Mouse (Mus musculus) forebrain, embryonic 11.5 days (tissue): Measurements from ENCODE around the gene Ncoa6. TPM values are rescaled to one million over a fixed set of nuclear protein-coding genes. Genes with fewer than 3 reads are reported as not detected.

ENCODE experiments used
- ATAC-seq: fragments of 200-750 bp; cut with Nextera tagmentation; replicated peaks from 2 replicates; pipeline ENCODE4 v1.8.0; 2017; ENCODE audit warnings: moderate TSS enrichment; ENCODE audit not compliant: low FRiP score
- DNase-seq: peaks from one replicate; pipeline ENCODE4 v3.0.0-alpha.2; 2017; ENCODE audit warnings: low spot score
- H3K27ac ChIP-seq: fragments of 300-500 bp; sonication (generic); 2 replicates; pipeline ENCODE4 v1.5.1; 2014; ENCODE audit warnings: low read depth, low read length
- H3K27me3 ChIP-seq: fragments of 300-500 bp; sonication (generic); 2 replicates; pipeline ENCODE4 v1.6.1; 2014; ENCODE audit warnings: mild to moderate bottlenecking, low read length, mixed read lengths; ENCODE audit not compliant: control insufficient read depth, insufficient read depth
- H3K36me3 ChIP-seq: fragments of 300-500 bp; sonication (generic); 2 replicates; pipeline ENCODE4 v1.6.1; 2014; ENCODE audit warnings: mild to moderate bottlenecking, low read length, moderate library complexity, mixed read lengths; ENCODE audit not compliant: control insufficient read depth, insufficient read depth
- H3K4me1 ChIP-seq: fragments of 300-500 bp; sonication (generic); replicated peaks from 2 replicates; pipeline ENCODE4 v1.6.1; 2014; ENCODE audit warnings: low read length, mixed read lengths; ENCODE audit not compliant: control insufficient read depth, insufficient read depth
- H3K4me2 ChIP-seq: fragments of 300-500 bp; sonication (generic); 2 replicates; pipeline ENCODE4 v1.6.1; 2014; ENCODE audit warnings: low read depth, mild to moderate bottlenecking, low read length, moderate library complexity, mixed read lengths; ENCODE audit not compliant: severe bottlenecking
- H3K4me3 ChIP-seq: fragments of 300-500 bp; sonication (generic); 2 replicates; pipeline ENCODE4 v1.5.1; 2014; ENCODE audit warnings: low read depth, low read length
- H3K9ac ChIP-seq: fragments of 300-500 bp; sonication (generic); 2 replicates; pipeline ENCODE4 v1.6.1; 2014; ENCODE audit warnings: low read length
- H3K9me3 ChIP-seq: fragments of 300-500 bp; sonication (generic); 2 replicates; pipeline ENCODE4 v1.6.1; 2016; ENCODE audit warnings: low read length, mixed read lengths; ENCODE audit not compliant: control insufficient read depth
- WGBS: fragments of 180-500 bp; shearing (Covaris S2); extraction: QIAGEN DNeasy Blood & Tissue Kit; methylation state at CpG from one replicate; pipeline ENCODE4 v1.1.7; 2014; 5-methylcytosine and 5-hydroxymethylcytosine counted together
- polyA plus RNA-seq: library from polyadenylated mRNA; unstranded; fragments of >200 nt; fragmentation: Nextera tagmentation; extraction: Ambion mirVana; gene quantifications from 2 replicates; pipeline ENCODE4 v1.2.1, GENCODE M21; 2014

Ncoa6 gene
- polyA plus RNA-seq, 1 experiment from 2014 or later: 34.3 TPM

DNA sequence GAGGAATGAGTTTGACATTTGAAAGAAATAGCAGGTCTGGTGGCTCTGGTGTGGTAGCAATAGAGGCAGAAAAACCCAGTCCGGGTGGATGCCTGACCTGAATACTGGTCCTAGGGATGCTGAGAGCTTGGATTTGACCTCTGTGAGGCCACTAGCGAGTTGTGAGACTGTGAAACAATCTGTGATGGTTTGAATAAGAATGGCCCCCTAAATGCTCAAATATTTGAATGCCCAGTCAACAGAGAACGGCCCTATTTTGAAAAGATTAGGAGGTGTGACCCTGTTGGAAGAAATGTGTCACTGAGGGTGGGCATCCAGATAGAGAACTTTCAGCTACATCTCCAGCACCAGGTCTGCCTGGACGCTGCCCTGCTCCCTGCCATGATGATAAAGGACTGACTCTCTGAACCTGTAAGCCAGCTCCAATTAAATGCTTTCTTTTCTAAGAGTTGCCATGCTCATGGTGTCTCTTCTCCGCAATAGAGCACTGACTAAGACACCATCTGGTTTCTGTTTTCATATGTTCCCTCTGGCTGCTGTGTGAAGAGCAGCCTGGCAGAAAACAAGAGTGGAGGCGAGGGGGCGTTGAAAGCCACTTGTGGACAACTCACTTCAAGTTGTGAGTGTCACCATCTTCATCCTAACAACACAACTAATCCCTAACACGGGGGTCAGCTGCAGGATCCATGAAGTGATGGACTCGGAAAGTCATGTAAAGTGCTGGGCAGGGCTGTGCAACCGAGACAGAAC, 34.2 kb upstream of the Ncoa6 start:
- Histone ChIP-seq H3K4me3 (no peak overlapping the region), H3K4me1 (no peaks in the 10 kb centered on the region), H3K4me2 (no peak overlapping the region), H3K36me3 (no peaks in the 10 kb centered on the region), H3K9me3 (no peaks in the 10 kb centered on the region), H3K27me3 (no peaks in the 10 kb centered on the region), H3K27ac (no peak overlapping the region), H3K9ac (no peak overlapping the region)
- ATAC-seq: no peak
- DNase-seq: no peak
- 74% methylated on average over 10 of the region's 10 CpGs for WGBS

DNA sequence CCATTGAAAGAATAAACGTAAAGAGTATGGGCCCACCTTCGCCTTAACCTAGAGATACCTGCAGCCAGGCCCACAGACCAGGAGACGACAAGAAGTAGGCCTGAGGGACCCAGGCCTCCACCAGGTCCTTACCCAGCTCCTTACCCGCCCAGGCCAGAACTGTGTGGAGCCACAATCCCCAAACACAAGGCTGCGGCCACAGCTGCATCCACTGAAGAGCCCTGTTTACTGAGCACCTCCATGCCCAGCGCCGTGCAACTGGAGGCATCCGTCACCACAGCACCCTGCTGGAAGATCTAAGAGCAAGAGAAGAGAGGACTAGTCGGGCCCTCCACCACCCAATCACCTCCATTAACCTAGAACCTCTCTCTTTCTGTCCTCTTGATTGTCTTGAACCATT, 32.1 kb upstream of the Ncoa6 start:
- Histone ChIP-seq H3K9ac (no peak overlapping the region), H3K27me3 (no peaks in the 10 kb centered on the region), H3K27ac (no peak overlapping the region), H3K9me3 (no peaks in the 10 kb centered on the region), H3K36me3 (no peaks in the 10 kb centered on the region), H3K4me2 (no peak overlapping the region), H3K4me3 (no peak overlapping the region), H3K4me1 (no peaks in the 10 kb centered on the region)
- DNase-seq: no peak
- ATAC-seq: no peak
- WGBS: 95% methylated on average over 9 of the region's 9 CpGs

DNA sequence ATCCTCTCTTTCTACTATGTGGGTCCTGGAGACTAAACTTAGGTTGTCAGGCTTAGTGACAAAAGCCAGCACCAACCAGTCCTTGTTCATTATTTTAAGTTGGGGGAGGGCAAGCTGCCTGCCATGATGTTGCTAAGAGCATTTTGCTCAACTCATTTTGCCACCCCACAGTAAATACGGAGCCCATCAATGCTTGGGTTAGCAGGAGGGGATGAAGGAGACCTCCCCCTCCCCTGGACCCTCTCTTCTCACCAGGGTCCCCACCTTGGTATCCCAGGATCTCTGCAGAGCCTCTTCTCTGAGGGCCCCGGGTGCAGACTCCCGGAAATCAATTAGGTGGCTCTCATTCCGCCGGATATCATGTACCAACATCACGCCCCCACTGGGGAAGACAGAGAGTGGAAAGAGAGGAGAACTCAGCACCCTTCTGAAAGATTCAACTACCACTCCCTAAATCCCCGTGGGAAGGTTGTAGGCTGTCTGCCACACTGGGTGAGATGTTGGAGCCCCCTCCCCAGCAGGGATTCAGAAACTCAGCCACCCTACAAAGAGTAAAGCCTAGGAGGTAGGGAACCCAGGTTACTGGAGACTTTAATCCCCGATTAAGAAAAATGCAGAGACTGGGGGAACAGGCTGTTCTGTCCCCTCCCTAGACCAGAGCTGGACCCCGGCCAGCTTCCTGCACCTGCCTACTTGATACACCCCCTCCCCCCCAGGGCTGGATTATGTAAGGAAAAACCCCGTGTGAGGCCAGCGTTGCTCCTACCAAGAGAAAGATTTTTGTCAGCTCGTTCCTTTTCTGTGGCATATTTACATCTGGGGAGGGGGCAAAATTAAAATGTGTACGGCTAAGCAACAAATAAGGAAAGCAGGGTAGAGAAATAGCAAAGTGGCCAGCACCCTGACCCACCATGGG, 31.0 kb upstream of the Ncoa6 start:
- Histone ChIP-seq H3K27me3 (no peaks in the 10 kb centered on the region), H3K9me3 (no peaks in the 10 kb centered on the region), H3K27ac (no peak overlapping the region), H3K4me2 (no peak overlapping the region), H3K9ac (no peak overlapping the region), H3K4me1 (no peaks in the 10 kb centered on the region), H3K36me3 (no peaks in the 10 kb centered on the region), H3K4me3 (no peak overlapping the region)
- 64% methylated on average over 13 of the region's 13 CpGs for WGBS
- DNase-seq (no peak), ATAC-seq (no peak)

DNA sequence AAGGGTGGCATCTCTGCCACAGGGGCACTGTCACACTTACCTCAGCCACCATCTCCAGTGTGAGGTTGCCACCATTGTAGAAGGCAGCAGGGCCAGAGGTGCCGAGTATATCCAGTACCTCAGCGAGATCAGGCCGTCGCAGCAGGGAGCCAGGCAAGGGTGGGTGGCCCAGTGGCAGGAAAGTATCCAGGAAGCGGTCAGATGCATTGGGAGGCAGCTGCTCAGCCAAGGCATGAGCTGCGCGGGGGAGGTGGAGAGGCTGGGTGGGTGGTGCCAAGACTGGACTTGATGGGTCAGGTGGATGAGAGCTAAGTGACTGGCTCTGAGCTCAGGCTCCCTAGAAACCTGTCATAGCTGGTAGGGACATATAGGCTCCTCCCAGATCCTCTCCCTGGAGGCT, 28.9 kb upstream of the Ncoa6 start:
- H3K27ac ChIP-seq: no peak overlapping the region
- H3K36me3 ChIP-seq: no peaks in the 10 kb centered on the region
- no peak overlapping the region for H3K4me2 ChIP-seq
- WGBS: 88% methylated on average over 7 of the region's 7 CpGs
- no peaks in the 10 kb centered on the region for H3K27me3 ChIP-seq
- no peak for DNase-seq
- H3K4me3 ChIP-seq: no peak overlapping the region
- H3K9me3 ChIP-seq: no peaks in the 10 kb centered on the region
- ATAC-seq: no peak
- H3K9ac ChIP-seq: no peak overlapping the region
- H3K4me1 ChIP-seq: no peaks in the 10 kb centered on the region

DNA sequence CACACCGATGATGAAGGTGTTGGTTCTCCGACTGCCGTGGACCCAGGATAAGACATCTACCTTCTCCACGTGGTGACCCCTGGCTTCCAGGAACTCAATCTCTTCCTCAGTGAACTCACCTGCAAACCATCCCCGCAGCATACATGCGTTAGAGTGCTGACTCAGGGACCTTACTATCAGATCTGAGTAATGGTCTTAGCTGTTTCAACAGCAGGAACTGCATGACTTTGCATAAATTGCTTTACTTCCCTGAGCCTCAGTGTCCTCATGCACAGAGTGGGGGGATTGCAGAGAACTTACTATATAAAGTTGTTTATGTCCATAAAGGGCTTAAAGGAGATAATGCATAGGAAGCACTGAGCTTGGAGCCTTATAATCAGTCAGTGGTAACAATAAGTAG, 17.3 kb upstream of the Ncoa6 start:
- no peaks in the 10 kb centered on the region for H3K36me3 ChIP-seq

DNA sequence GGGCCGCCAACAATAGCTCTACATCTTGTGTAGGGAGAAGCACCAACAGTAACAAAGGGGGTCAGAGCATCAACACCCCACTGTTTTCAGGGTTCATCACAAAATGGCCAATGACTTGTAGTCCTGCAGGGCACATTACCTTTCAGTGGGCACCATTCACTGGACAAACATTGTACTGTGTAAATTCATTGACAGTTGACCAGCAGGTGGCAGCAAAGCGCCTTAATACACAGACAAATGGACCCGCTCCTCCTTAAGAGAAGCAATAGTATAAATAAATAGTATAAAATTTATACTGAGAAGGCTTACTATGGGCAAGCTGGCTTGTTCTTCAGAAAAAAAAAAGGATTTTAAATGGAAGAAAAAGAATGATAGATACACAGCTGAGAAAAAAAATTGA, 8.3 kb upstream of the Ncoa6 start:
- WGBS: 49% methylated on average over 3 of the region's 3 CpGs
- no peak overlapping the region for H3K27ac ChIP-seq
- H3K9me3 ChIP-seq: no peaks in the 10 kb centered on the region; the same call in 1 of the 2 replicates
- no peak for ATAC-seq
- H3K4me1 ChIP-seq: no peaks in the 10 kb centered on the region
- peak; percentile 81 for DNase-seq
- no peaks in the 10 kb centered on the region for H3K27me3 ChIP-seq
- no peak overlapping the region for H3K4me3 ChIP-seq
- H3K36me3 ChIP-seq: no peaks in the 10 kb centered on the region
- H3K4me2 ChIP-seq: no peak overlapping the region
- H3K9ac ChIP-seq: no peak overlapping the region

More for the DNA sequence above, 17.3 kb upstream of the Ncoa6 start:
- no peak overlapping the region for H3K4me2 ChIP-seq
- H3K4me1 ChIP-seq: no peaks in the 10 kb centered on the region
- no peaks in the 10 kb centered on the region for H3K27me3 ChIP-seq
- no peaks in the 10 kb centered on the region for H3K9me3 ChIP-seq
- H3K27ac ChIP-seq: no peak overlapping the region
- ATAC-seq (no peak), DNase-seq (no peak)
- 89% methylated on average over 6 of the region's 6 CpGs for WGBS
- H3K4me3 ChIP-seq: no peak overlapping the region
- no peak overlapping the region for H3K9ac ChIP-seq

DNA sequence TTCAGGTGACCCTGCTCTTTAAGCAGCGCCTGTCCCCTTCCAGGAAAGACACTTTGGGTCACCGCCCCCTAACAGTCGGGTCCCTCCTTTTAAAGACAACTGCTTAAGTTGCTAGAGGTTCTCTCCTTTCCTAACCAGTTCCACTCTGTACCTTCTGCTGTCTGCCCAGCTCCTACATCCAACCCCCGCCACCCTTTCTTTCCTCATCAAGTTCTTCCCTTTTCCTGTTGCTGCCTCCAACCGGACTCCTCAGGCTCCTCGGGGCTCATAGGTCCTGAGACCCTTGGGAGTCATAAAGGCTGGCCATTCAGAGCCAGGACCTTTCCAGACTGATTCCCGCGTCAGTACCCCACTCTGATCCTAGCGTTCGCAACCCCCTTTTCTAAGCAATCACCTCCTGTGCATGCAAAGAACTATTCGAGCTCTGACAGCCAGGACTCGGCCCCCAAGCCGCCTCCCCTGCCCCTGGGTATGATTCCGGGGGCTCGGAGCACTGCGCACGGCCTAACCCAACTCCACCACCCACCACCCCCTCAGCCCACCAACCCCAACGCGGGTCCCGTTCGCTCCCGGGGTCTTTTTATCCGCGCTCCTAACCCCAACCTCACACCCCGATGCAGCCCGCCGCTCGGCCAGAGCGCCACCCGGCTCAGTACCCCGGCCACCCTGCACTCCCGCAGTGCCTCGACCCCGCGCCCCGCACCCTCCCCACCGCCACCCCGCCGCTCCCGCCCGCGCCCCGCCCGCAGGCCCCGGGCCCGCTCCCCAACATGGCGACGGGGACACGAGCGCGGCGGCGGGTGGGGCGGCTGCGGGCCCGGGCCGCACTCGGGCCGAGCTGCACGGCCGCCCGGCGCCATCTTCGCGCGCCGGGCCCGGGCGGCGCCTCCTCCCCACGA, 774 bp downstream of the Ncoa6 start:
- H3K4me2 ChIP-seq: peak overlapping the region; percentile 80
- 0% methylated on average over 32 of the region's 71 CpGs for WGBS
- H3K27me3 ChIP-seq: no peaks in the 10 kb centered on the region
- peak overlapping the region; percentile 75 for H3K27ac ChIP-seq
- H3K9me3 ChIP-seq: no peaks in the 10 kb centered on the region
- peaks cover 7% of the 10 kb centered on the region; the same call in 1 of the 2 replicates for H3K4me1 ChIP-seq
- H3K36me3 ChIP-seq: no peaks in the 10 kb centered on the region
- DNase-seq: peak; percentile 79
- ATAC-seq: peak; percentile 62
- peak overlapping the region; percentile 95 for H3K9ac ChIP-seq
- peak overlapping the region; percentile 95 for H3K4me3 ChIP-seq

DNA sequence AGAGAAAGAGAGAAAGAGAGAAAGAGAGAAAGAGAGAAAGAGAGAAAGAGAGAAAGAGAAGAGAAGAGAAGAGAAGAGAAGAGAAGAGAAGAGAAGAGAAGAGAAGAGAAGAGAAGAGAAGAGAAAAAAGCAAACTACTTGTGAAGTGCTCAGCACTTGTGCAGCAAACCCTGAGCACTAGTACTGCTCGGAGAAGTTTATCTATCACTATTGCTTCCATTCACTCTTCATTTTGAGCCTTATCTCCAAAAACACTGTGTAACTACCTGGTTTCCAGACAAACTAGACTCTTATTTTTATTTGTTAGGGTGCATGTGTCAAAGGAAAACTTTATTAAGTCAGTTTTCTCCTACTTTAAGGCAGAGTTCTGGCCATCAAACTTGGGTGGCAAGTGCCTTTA, 6.8 kb downstream of the Ncoa6 start:
- Histone ChIP-seq H3K4me3 (no peak overlapping the region), H3K4me2 (no peak overlapping the region), H3K27ac (no peak overlapping the region), H3K4me1 (no peaks in the 10 kb centered on the region), H3K9ac (no peak overlapping the region), H3K36me3 (no peaks in the 10 kb centered on the region), H3K9me3 (no peaks in the 10 kb centered on the region), H3K27me3 (no peaks in the 10 kb centered on the region)
- 96% methylated on average over 1 of the region's 1 CpGs for WGBS
- ATAC-seq (no peak), DNase-seq (no peak)
